Mouse (Mus musculus): ENCODE results near the gene Cap1.
"Not testable (repeated sequence)": the region's sequence is repeated elsewhere in the genome, so short reads cannot be mapped to it uniquely, and the experiment has no call there.

The Cap1 gene

GRCm38 (mm10) chr4:122836403-122836775, 49.5 kb downstream of the Cap1 start:
- no peak for DNase-seq

GRCm38 (mm10) chr4:122835530-122836402, 50.1 kb downstream of the Cap1 start, which contains the start of gene Ppt1:
TSS of gene Ppt1 (plus strand) at chr4:122836242.
- peak; percentile 91 for DNase-seq

- no peak for DNase-seq
These were observed 54.0 kb downstream of the Cap1 start for GRCm38 (mm10) chr4:122831888-122832287.

GRCm38 (mm10) chr4:122829339-122829738, 56.5 kb downstream of the Cap1 start:
- no peak for DNase-seq

GRCm38 (mm10) chr4:122827651-122828050, 58.2 kb downstream of the Cap1 start:
- DNase-seq, result peak; percentile 21

GRCm38 (mm10) chr4:122820941-122821340, 64.9 kb downstream of the Cap1 start:
- DNase-seq, result not testable (repeated sequence)

GRCm38 (mm10) chr4:122816202-122816601, 69.7 kb downstream of the Cap1 start:
- no peak for DNase-seq

GRCm38 (mm10) chr4:122811824-122812223, 74.0 kb downstream of the Cap1 start:
- DNase-seq, result no peak

- DNase-seq, result no peak
These were observed 74.7 kb downstream of the Cap1 start for GRCm38 (mm10) chr4:122811180-122811579.

Measured in thymus, postnatal 25 days (tissue).